Mouse (Mus musculus) lung, adult 2 months (tissue): ENCODE data around the gene Nae1.

Experiments used
- CTCF ChIP-seq: fragments of 200-500 bp; IDR thresholded peaks from 2 replicates; pipeline ENCODE4 v1.5.1; 2011; ENCODE audit warnings: mild to moderate bottlenecking, low read length, control low read depth; ENCODE audit not compliant: insufficient read depth
- POLR2A ChIP-seq: fragments of 200-500 bp; IDR thresholded peaks from 2 replicates; pipeline ENCODE4 v1.6.1; 2011; ENCODE audit warnings: low read depth, mild to moderate bottlenecking, control low read depth, low read length, borderline replicate concordance; ENCODE audit errors: extremely low read depth

GRCm38 (mm10) chr8:104534779-104535141, 323 bp upstream of the Nae1 start:
- TF ChIP-seq CTCF (no peak), POLR2A (no peak)
